Mouse (Mus musculus): ENCODE data around the gene Ifne. TPM values are rescaled to one million over a fixed set of nuclear protein-coding genes. Genes with fewer than 3 reads are reported as not detected.

The Ifne gene
- total RNA-seq (2021) = not detected
- not detected in 2 replicates for polyA plus RNA-seq (2012; rRNA removed)
- long read RNA-seq = 0 reads

DNA sequence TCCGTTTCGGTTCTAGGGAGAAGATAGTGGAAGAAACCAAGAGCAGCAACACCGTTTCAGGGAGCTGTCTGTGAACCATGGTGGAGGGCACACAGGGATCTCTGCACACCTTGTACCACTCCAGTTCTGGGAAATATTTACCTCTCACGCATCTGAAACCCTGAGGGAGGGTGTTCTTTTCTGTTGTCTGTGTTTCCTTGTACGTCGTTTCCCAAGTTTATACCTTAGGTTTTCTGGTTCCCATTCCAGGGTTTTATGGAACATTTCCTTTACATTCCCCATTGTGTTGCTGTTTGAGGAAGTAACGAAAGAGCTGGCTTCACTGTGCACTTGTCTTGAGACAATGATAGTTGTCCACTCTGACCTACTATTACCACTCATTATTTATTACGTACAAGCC is at the start of gene Ifne:
TSS of gene Ifne (minus strand) at position 101 of the 400 bp plus-strand sequence.
- Histone ChIP-seq H3K9ac (ENCODE audit: low read depth, low read length) (no peak within 1 kb of the TSS), H3K79me2 (replicated peaks; ENCODE audit: control insufficient read depth, insufficient read depth, low read length) (no peaks in the 10 kb centered on the region), H3K36me3 (ENCODE audit: control insufficient read depth, insufficient read depth, low read length) (no peaks in the 10 kb centered on the region), H3K4me3 (no peak within 1 kb of the TSS), H3K27ac (no peak within 1 kb of the TSS), H3K4me1 (ENCODE audit: control insufficient read depth, insufficient read depth, low read length) (no peaks in the 10 kb centered on the region), H3K27me3 (ENCODE audit: control insufficient read depth, insufficient read depth, low read length) (no peaks in the 10 kb centered on the region)
- intact Hi-C loops (cut with DNase I) = no loop called here
- WGBS = 68% methylated on average over 8 of the region's 8 CpGs
- TF ChIP-seq POLR2A (IDR thresholded peaks at IDR 0.05; ENCODE audit: insufficient read depth, low read depth, low read length) = no peak
- TF ChIP-seq EP300 (IDR thresholded peaks at IDR 0.05; ENCODE audit: insufficient read depth, low read depth, low read length) = no peak
- no peak for TF ChIP-seq CTCF (IDR thresholded peaks at IDR 0.05)
- DNase-seq = no peak

- intact Hi-C loops (cut with DNase I) = no loop called here
- H3K4me3 ChIP-seq = no peak overlapping the region
- no peaks in the 10 kb centered on the region for H3K36me3 ChIP-seq (ENCODE audit: control insufficient read depth, insufficient read depth, low read length)
- H3K27me3 ChIP-seq (ENCODE audit: control insufficient read depth, insufficient read depth, low read length) = no peaks in the 10 kb centered on the region
- no peak for TF ChIP-seq CTCF (IDR thresholded peaks at IDR 0.05)
- no peak for DNase-seq
- 53% methylated on average over 4 of the region's 4 CpGs for WGBS
- H3K79me2 ChIP-seq (replicated peaks; ENCODE audit: control insufficient read depth, insufficient read depth, low read length) = no peaks in the 10 kb centered on the region
- H3K9ac ChIP-seq (ENCODE audit: low read depth, low read length) = no peak overlapping the region
- H3K4me1 ChIP-seq (ENCODE audit: control insufficient read depth, insufficient read depth, low read length) = no peaks in the 10 kb centered on the region
- no peak overlapping the region for H3K27ac ChIP-seq
Observed at GRCm38 (mm10) chr4:88928341-88929102, 48.5 kb upstream of the Ifne start.

DNA sequence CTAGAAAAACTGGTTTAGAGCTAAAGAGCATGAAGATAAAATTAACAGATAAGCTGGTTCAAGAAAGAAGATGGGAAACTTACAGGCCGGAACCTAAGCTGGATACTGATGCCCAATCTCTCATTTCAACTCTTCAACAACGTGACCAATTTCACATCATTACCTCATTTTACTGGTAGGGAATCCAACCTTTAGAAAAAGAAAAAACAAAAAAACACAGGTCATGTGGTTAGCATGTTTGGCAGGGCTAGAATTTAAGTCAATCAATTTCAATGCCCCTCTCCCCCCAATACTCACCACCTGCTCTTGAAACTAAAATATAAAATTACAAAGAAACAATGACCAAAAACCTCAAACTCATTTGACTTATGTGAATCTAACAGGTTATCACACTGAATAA is 47.8 kb upstream of the Ifne start:
- no peak for TF ChIP-seq EP300 (IDR thresholded peaks at IDR 0.05; ENCODE audit: insufficient read depth, low read depth, low read length)
- no peak for TF ChIP-seq CTCF (IDR thresholded peaks at IDR 0.05)
- no peak for TF ChIP-seq POLR2A (IDR thresholded peaks at IDR 0.05; ENCODE audit: insufficient read depth, low read depth, low read length)
- no peak for DNase-seq
- Histone ChIP-seq H3K36me3 (ENCODE audit: control insufficient read depth, insufficient read depth, low read length) (no peaks in the 10 kb centered on the region), H3K9ac (ENCODE audit: low read depth, low read length) (no peak overlapping the region), H3K27ac (no peak overlapping the region), H3K4me1 (ENCODE audit: control insufficient read depth, insufficient read depth, low read length) (no peaks in the 10 kb centered on the region), H3K27me3 (ENCODE audit: control insufficient read depth, insufficient read depth, low read length) (no peaks in the 10 kb centered on the region), H3K79me2 (replicated peaks; ENCODE audit: control insufficient read depth, insufficient read depth, low read length) (no peaks in the 10 kb centered on the region), H3K4me3 (no peak overlapping the region)
- intact Hi-C loops (cut with DNase I) = no loop called here
- WGBS = 81% methylated on average over 2 of the region's 2 CpGs

DNA sequence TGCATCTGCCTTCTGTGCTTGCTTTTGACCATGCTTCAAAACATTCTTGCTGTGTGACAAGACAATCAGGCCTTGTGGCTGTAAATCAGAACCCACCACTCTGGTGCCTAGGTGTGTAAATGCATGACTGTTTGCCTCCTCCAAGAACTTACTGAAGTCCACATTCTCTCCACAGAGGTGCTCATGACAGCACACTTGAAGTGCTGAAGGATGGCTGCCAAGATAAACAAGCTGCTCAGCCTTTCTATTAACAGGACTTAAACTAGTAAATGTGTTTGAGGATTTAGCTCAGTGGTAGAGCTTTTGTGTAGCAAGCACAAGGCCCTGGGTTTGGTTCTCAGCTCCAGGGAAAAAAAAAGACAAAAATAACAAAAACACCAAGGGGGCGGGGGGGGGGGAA is 46.6 kb upstream of the Ifne start:
- WGBS = 78% methylated on average over 1 of the region's 1 CpGs
- DNase-seq = no peak
- Histone ChIP-seq H3K4me1 (ENCODE audit: control insufficient read depth, insufficient read depth, low read length) (no peaks in the 10 kb centered on the region), H3K9ac (ENCODE audit: low read depth, low read length) (no peak overlapping the region), H3K36me3 (ENCODE audit: control insufficient read depth, insufficient read depth, low read length) (no peaks in the 10 kb centered on the region), H3K4me3 (no peak overlapping the region), H3K27me3 (ENCODE audit: control insufficient read depth, insufficient read depth, low read length) (no peaks in the 10 kb centered on the region), H3K79me2 (replicated peaks; ENCODE audit: control insufficient read depth, insufficient read depth, low read length) (no peaks in the 10 kb centered on the region), H3K27ac (no peak overlapping the region)
- intact Hi-C loops (cut with DNase I) = no loop called here
- no peak for TF ChIP-seq CTCF (IDR thresholded peaks at IDR 0.05)
- no peak for TF ChIP-seq POLR2A (IDR thresholded peaks at IDR 0.05; ENCODE audit: insufficient read depth, low read depth, low read length)
- no peak for TF ChIP-seq EP300 (IDR thresholded peaks at IDR 0.05; ENCODE audit: insufficient read depth, low read depth, low read length)

DNA sequence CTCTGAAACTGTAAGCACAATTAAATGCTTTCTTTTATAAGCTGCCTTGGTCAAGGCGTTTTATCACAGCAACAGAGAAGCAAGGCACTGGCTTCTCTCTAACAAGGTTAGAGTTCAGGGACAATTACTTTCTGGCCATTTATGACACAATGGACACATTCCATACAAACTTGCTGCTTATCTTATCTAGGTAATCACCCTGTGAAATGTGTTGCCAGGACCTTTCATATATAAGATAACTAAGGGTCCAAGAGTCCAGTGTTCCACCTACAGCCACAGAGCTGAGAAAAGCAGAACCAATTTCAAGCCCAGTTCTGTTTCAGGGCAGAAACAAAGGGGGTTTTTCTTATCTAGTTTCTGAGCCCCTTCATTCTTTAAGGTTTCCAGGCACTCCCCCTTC is 46.1 kb upstream of the Ifne start:
- Histone ChIP-seq H3K4me3 (no peak overlapping the region), H3K79me2 (replicated peaks; ENCODE audit: control insufficient read depth, insufficient read depth, low read length) (no peaks in the 10 kb centered on the region), H3K4me1 (ENCODE audit: control insufficient read depth, insufficient read depth, low read length) (no peaks in the 10 kb centered on the region), H3K9ac (ENCODE audit: low read depth, low read length) (no peak overlapping the region), H3K27me3 (ENCODE audit: control insufficient read depth, insufficient read depth, low read length) (no peaks in the 10 kb centered on the region), H3K27ac (no peak overlapping the region), H3K36me3 (ENCODE audit: control insufficient read depth, insufficient read depth, low read length) (no peaks in the 10 kb centered on the region)
- 82% methylated on average over 1 of the region's 1 CpGs for WGBS
- no peak for DNase-seq
- intact Hi-C loops (cut with DNase I) = no loop called here
- TF ChIP-seq POLR2A (IDR thresholded peaks at IDR 0.05; ENCODE audit: insufficient read depth, low read depth, low read length) = no peak
- no peak for TF ChIP-seq CTCF (IDR thresholded peaks at IDR 0.05)
- TF ChIP-seq EP300 (IDR thresholded peaks at IDR 0.05; ENCODE audit: insufficient read depth, low read depth, low read length) = no peak

- no peaks in the 10 kb centered on the region for H3K79me2 ChIP-seq (replicated peaks; ENCODE audit: control insufficient read depth, insufficient read depth, low read length)
- H3K36me3 ChIP-seq (ENCODE audit: control insufficient read depth, insufficient read depth, low read length) = no peaks in the 10 kb centered on the region
- H3K27ac ChIP-seq = no peak overlapping the region
- DNase-seq = no peak
- intact Hi-C loops (cut with DNase I) = no loop called here
- H3K27me3 ChIP-seq (ENCODE audit: control insufficient read depth, insufficient read depth, low read length) = no peaks in the 10 kb centered on the region
- 95% methylated on average over 2 of the region's 2 CpGs for whole genome bisulfite sequencing
- no peak overlapping the region for H3K9ac ChIP-seq (ENCODE audit: low read depth, low read length)
- no peak overlapping the region for H3K4me3 ChIP-seq
- no peaks in the 10 kb centered on the region for H3K4me1 ChIP-seq (ENCODE audit: control insufficient read depth, insufficient read depth, low read length)
- TF ChIP-seq EP300 (IDR thresholded peaks at IDR 0.05; ENCODE audit: insufficient read depth, low read depth, low read length) = no peak
- no peak for TF ChIP-seq POLR2A (IDR thresholded peaks at IDR 0.05; ENCODE audit: insufficient read depth, low read depth, low read length)
- TF ChIP-seq CTCF (IDR thresholded peaks at IDR 0.05) = no peak
Observed at GRCm38 (mm10) chr4:88925456-88925855, 45.5 kb upstream of the Ifne start.

Data from heart, adult 2 months (tissue).